Mouse (Mus musculus): ENCODE measurements at regions not wholly inside any gene's neighbourhood (a gene's known extent, or its start where the extent isn't known, plus 50 kb on each side); places are given as distances from the start of the nearest gene placed in this dataset.
"Not testable (repeated sequence)": the region's sequence is repeated elsewhere in the genome, so short reads cannot be mapped to it uniquely, and the experiment has no call there.

- no peak overlapping the region for H3K4me3 ChIP-seq (ENCODE audit: inconsistent target)
- WGBS (ENCODE audit: missing documents), result 20% methylated on average over 1 of the region's 1 CpGs
- no peak overlapping the region for H3K27ac ChIP-seq
- no peaks in the 10 kb centered on the region for H3K36me3 ChIP-seq (ENCODE audit: inconsistent target)
- H3K79me2 ChIP-seq (ENCODE audit: inconsistent target), result no peaks in the 10 kb centered on the region
Observed at GRCm38 (mm10) chr12:113305973-113306372, 120.2 kb downstream of the Tmem121 start.

- Histone ChIP-seq H3K36me3 (ENCODE audit: inconsistent target) (no peaks in the 10 kb centered on the region), H3K27ac (no peak overlapping the region), H3K79me2 (ENCODE audit: inconsistent target) (no peaks in the 10 kb centered on the region), H3K4me3 (ENCODE audit: inconsistent target) (no peak overlapping the region)
- WGBS (ENCODE audit: missing documents), result 81% methylated on average over 3 of the region's 3 CpGs
Observed at GRCm38 (mm10) chr12:113313319-113313718, 127.6 kb downstream of the Tmem121 start.

GRCm38 (mm10) chr12:113314624-113315023, 128.9 kb downstream of the Tmem121 start:
- Histone ChIP-seq H3K4me3 (ENCODE audit: inconsistent target) (no peak overlapping the region), H3K27ac (no peak overlapping the region), H3K79me2 (ENCODE audit: inconsistent target) (no peaks in the 10 kb centered on the region), H3K36me3 (ENCODE audit: inconsistent target) (no peaks in the 10 kb centered on the region)
- WGBS (ENCODE audit: missing documents), result 44% methylated on average over 4 of the region's 4 CpGs

GRCm38 (mm10) chr12:113321086-113321485, 135.4 kb downstream of the Tmem121 start:
- Histone ChIP-seq H3K27ac (no peak overlapping the region), H3K36me3 (ENCODE audit: inconsistent target) (no peaks in the 10 kb centered on the region), H3K4me3 (ENCODE audit: inconsistent target) (no peak overlapping the region), H3K79me2 (ENCODE audit: inconsistent target) (no peaks in the 10 kb centered on the region)
- WGBS (ENCODE audit: missing documents), result 67% methylated on average over 9 of the region's 9 CpGs

- no peaks in the 10 kb centered on the region for H3K79me2 ChIP-seq (ENCODE audit: inconsistent target)
- no peaks in the 10 kb centered on the region for H3K36me3 ChIP-seq (ENCODE audit: inconsistent target)
- H3K4me3 ChIP-seq (ENCODE audit: inconsistent target), result no peak overlapping the region
- 84% methylated on average over 2 of the region's 2 CpGs for WGBS (ENCODE audit: missing documents)
- no peak overlapping the region for H3K27ac ChIP-seq
Observed at GRCm38 (mm10) chr12:113322173-113322572, 136.4 kb downstream of the Tmem121 start.

- Histone ChIP-seq H3K4me3 (ENCODE audit: inconsistent target) (no peak overlapping the region), H3K27ac (no peak overlapping the region), H3K79me2 (ENCODE audit: inconsistent target) (no peaks in the 10 kb centered on the region), H3K36me3 (ENCODE audit: inconsistent target) (no peaks in the 10 kb centered on the region)
- 94% methylated on average over 5 of the region's 5 CpGs for WGBS (ENCODE audit: missing documents)
Observed at GRCm38 (mm10) chr12:113327851-113328250, 142.1 kb downstream of the Tmem121 start.

- no peak overlapping the region for H3K27ac ChIP-seq
- H3K4me3 ChIP-seq (ENCODE audit: inconsistent target), result no peak overlapping the region
- WGBS (ENCODE audit: missing documents), result 90% methylated on average over 6 of the region's 6 CpGs
- H3K79me2 ChIP-seq (ENCODE audit: inconsistent target), result no peaks in the 10 kb centered on the region
- H3K36me3 ChIP-seq (ENCODE audit: inconsistent target), result no peaks in the 10 kb centered on the region
Observed at GRCm38 (mm10) chr12:113330266-113330665, 144.5 kb downstream of the Tmem121 start.

- H3K79me2 ChIP-seq (ENCODE audit: inconsistent target), result no peaks in the 10 kb centered on the region
- H3K27ac ChIP-seq, result no peak overlapping the region
- WGBS (ENCODE audit: missing documents), result 81% methylated on average over 3 of the region's 3 CpGs
- no peak overlapping the region for H3K4me3 ChIP-seq (ENCODE audit: inconsistent target)
- H3K36me3 ChIP-seq (ENCODE audit: inconsistent target), result no peaks in the 10 kb centered on the region
Observed at GRCm38 (mm10) chr12:113332226-113332625, 146.5 kb downstream of the Tmem121 start.

GRCm38 (mm10) chr12:113333399-113333798, 147.7 kb downstream of the Tmem121 start:
- H3K36me3 ChIP-seq (ENCODE audit: inconsistent target), result no peaks in the 10 kb centered on the region
- no peak overlapping the region for H3K27ac ChIP-seq

GRCm38 (mm10) chr12:113333853-113334252, 148.1 kb downstream of the Tmem121 start:
- not testable (repeated sequence) for H3K4me3 ChIP-seq (ENCODE audit: inconsistent target); H3K27ac ChIP-seq; H3K79me2 ChIP-seq (ENCODE audit: inconsistent target); H3K36me3 ChIP-seq (ENCODE audit: inconsistent target)
- 81% methylated on average over 3 of the region's 3 CpGs for WGBS (ENCODE audit: missing documents)

More at GRCm38 (mm10) chr12:113333399-113333798, 147.7 kb downstream of the Tmem121 start:
- H3K4me3 ChIP-seq (ENCODE audit: inconsistent target), result no peak overlapping the region
- H3K79me2 ChIP-seq (ENCODE audit: inconsistent target), result no peaks in the 10 kb centered on the region

GRCm38 (mm10) chr12:113337271-113337670, 151.5 kb downstream of the Tmem121 start:
- Histone ChIP-seq H3K36me3 (ENCODE audit: inconsistent target) (no peaks in the 10 kb centered on the region), H3K27ac (no peak overlapping the region), H3K4me3 (ENCODE audit: inconsistent target) (no peak overlapping the region), H3K79me2 (ENCODE audit: inconsistent target) (no peaks in the 10 kb centered on the region)
- 95% methylated on average over 3 of the region's 3 CpGs for WGBS (ENCODE audit: missing documents)

- no peaks in the 10 kb centered on the region for H3K36me3 ChIP-seq (ENCODE audit: inconsistent target)
- H3K79me2 ChIP-seq (ENCODE audit: inconsistent target), result no peaks in the 10 kb centered on the region
- WGBS (ENCODE audit: missing documents), result 82% methylated on average over 7 of the region's 7 CpGs
- no peak overlapping the region for H3K4me3 ChIP-seq (ENCODE audit: inconsistent target)
- no peak overlapping the region for H3K27ac ChIP-seq
Observed at GRCm38 (mm10) chr12:113338891-113339290, 150.4 kb upstream of the Adam6b start.

GRCm38 (mm10) chr12:113341046-113341445, 148.3 kb upstream of the Adam6b start:
- no peaks in the 10 kb centered on the region for H3K36me3 ChIP-seq (ENCODE audit: inconsistent target)
- no peak overlapping the region for H3K4me3 ChIP-seq (ENCODE audit: inconsistent target)
- WGBS (ENCODE audit: missing documents), result 93% methylated on average over 3 of the region's 3 CpGs
- H3K79me2 ChIP-seq (ENCODE audit: inconsistent target), result no peaks in the 10 kb centered on the region
- H3K27ac ChIP-seq, result no peak overlapping the region

GRCm38 (mm10) chr12:113355132-113355531, 134.2 kb upstream of the Adam6b start:
- no peaks in the 10 kb centered on the region for H3K79me2 ChIP-seq (ENCODE audit: inconsistent target)
- no peak overlapping the region for H3K4me3 ChIP-seq (ENCODE audit: inconsistent target)
- no peaks in the 10 kb centered on the region for H3K36me3 ChIP-seq (ENCODE audit: inconsistent target)
- H3K27ac ChIP-seq, result no peak overlapping the region
- WGBS (ENCODE audit: missing documents), result 87% methylated on average over 2 of the region's 2 CpGs

- 90% methylated on average over 5 of the region's 5 CpGs for WGBS (ENCODE audit: missing documents)
- no peaks in the 10 kb centered on the region for H3K36me3 ChIP-seq (ENCODE audit: inconsistent target)
- no peaks in the 10 kb centered on the region for H3K79me2 ChIP-seq (ENCODE audit: inconsistent target)
- H3K27ac ChIP-seq, result no peak overlapping the region
- H3K4me3 ChIP-seq (ENCODE audit: inconsistent target), result no peak overlapping the region
Observed at GRCm38 (mm10) chr12:113358077-113358476, 131.2 kb upstream of the Adam6b start.

- Histone ChIP-seq H3K27ac (no peak overlapping the region), H3K4me3 (ENCODE audit: inconsistent target) (no peak overlapping the region), H3K36me3 (ENCODE audit: inconsistent target) (no peaks in the 10 kb centered on the region), H3K79me2 (ENCODE audit: inconsistent target) (no peaks in the 10 kb centered on the region)
- 87% methylated on average over 7 of the region's 7 CpGs for WGBS (ENCODE audit: missing documents)
Observed at GRCm38 (mm10) chr12:113360032-113360431, 129.3 kb upstream of the Adam6b start.

All from macrophage (primary cell).